Mouse (Mus musculus) hindbrain, embryonic 16.5 days (tissue): ENCODE measurements around the gene Pdxdc1. TPM values are rescaled to one million over a fixed set of nuclear protein-coding genes. Genes with fewer than 3 reads are reported as not detected.
"Not testable (repeated sequence)": the region's sequence is repeated elsewhere in the genome, so short reads cannot be mapped to it uniquely, and the experiment has no call there.

ENCODE experiments used
- ATAC-seq: fragments of 200-750 bp; cut with Nextera tagmentation; 2 replicates; pipeline ENCODE4 v1.8.0; 2017; ENCODE audit warnings: moderate TSS enrichment, moderate library complexity
- H3K27ac ChIP-seq: fragments of 300-500 bp; sonication (generic); 2 replicates; pipeline ENCODE4 v1.5.1; 2014; ENCODE audit warnings: low read depth, mild to moderate bottlenecking, control low read depth, low read length, moderate library complexity
- H3K27me3 ChIP-seq: fragments of 300-500 bp; sonication (generic); replicated peaks from 2 replicates; pipeline ENCODE4 v1.6.1; 2014; ENCODE audit warnings: low read length; ENCODE audit not compliant: control insufficient read depth, insufficient read depth
- H3K36me3 ChIP-seq: fragments of 300-500 bp; sonication (generic); 2 replicates; pipeline ENCODE4 v1.6.1; 2014; ENCODE audit warnings: mild to moderate bottlenecking, low read length, moderate library complexity, mixed read lengths; ENCODE audit not compliant: control insufficient read depth, insufficient read depth
- H3K4me1 ChIP-seq: fragments of 300-500 bp; sonication (generic); 2 replicates; pipeline ENCODE4 v1.6.1; 2014; ENCODE audit warnings: low read depth, low read length; ENCODE audit not compliant: control insufficient read depth, insufficient read depth
- H3K4me2 ChIP-seq: fragments of 300-500 bp; sonication (generic); 2 replicates; pipeline ENCODE4 v1.6.1; 2014; ENCODE audit warnings: mild to moderate bottlenecking, low read length, control low read depth, moderate library complexity
- H3K4me3 ChIP-seq: fragments of 300-500 bp; sonication (generic); 2 replicates; pipeline ENCODE4 v1.5.1; 2014; ENCODE audit warnings: mild to moderate bottlenecking, low read length, control low read depth, moderate library complexity
- H3K9ac ChIP-seq: fragments of 300-500 bp; sonication (generic); 2 replicates; pipeline ENCODE4 v1.6.1; 2014; ENCODE audit warnings: low read depth, mild to moderate bottlenecking, control low read depth, low read length, moderate library complexity
- H3K9me3 ChIP-seq: fragments of 300-500 bp; sonication (generic); 2 replicates; pipeline ENCODE4 v1.6.1; 2014; ENCODE audit warnings: mild to moderate bottlenecking, low read length, moderate library complexity; ENCODE audit not compliant: control insufficient read depth
- WGBS: fragments of 180-500 bp; shearing (Covaris S2); extraction: QIAGEN DNeasy Blood & Tissue Kit; methylation state at CpG from one replicate; pipeline ENCODE4 v1.1.7; 2014; 5-methylcytosine and 5-hydroxymethylcytosine counted together
- polyA plus RNA-seq: library from polyadenylated mRNA; unstranded; fragments of >200 nt; fragmentation: Nextera tagmentation; extraction: Ambion mirVana; gene quantifications from 2 replicates; pipeline ENCODE4 v1.2.1, GENCODE M21; 2015

The Pdxdc1 gene
- polyA plus RNA-seq, 1 experiment from 2014 or later: 74.1 TPM

- H3K36me3 ChIP-seq, H3K27ac ChIP-seq, H3K27me3 ChIP-seq, H3K4me1 ChIP-seq, H3K4me3 ChIP-seq, H3K9ac ChIP-seq, H3K4me2 ChIP-seq, H3K9me3 ChIP-seq, ATAC-seq: not testable (repeated sequence)
- 99% methylated on average over 5 of the region's 5 CpGs for WGBS
Observed at GRCm38 (mm10) chr16:13922966-13923365, 20.0 kb upstream of the Pdxdc1 start.

GRCm38 (mm10) chr16:13922499-13922898, 19.6 kb upstream of the Pdxdc1 start:
- H3K4me1 ChIP-seq, H3K36me3 ChIP-seq, H3K9me3 ChIP-seq, H3K27me3 ChIP-seq, ATAC-seq, H3K4me2 ChIP-seq, H3K4me3 ChIP-seq, H3K9ac ChIP-seq, H3K27ac ChIP-seq: not testable (repeated sequence)
- 91% methylated on average over 3 of the region's 3 CpGs for WGBS

DNA sequence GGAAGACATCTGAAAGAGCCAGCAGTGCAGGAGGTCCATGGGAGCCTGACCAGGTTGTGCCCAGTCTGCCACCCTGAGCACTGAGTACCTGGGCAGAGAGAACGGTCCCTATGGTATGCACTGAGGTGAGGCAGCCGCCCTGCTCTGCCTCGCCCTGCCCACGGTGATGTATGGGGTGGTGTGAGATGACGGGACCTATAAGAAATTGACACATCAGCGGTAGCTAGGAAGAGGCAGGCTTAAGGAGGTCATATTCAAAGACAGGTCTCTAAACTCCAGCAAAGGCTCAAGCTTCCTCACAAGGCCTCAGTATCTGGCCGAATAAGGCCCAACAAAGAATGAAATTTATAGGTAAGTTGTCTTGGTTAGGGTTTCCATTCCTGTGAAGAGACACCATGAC, 18.9 kb upstream of the Pdxdc1 start:
- Histone ChIP-seq H3K36me3 (no peaks in the 10 kb centered on the region), H3K4me3 (no peak overlapping the region), H3K9me3 (peaks cover 2% of the 10 kb centered on the region; the same call in 1 of the 2 replicates), H3K27ac (no peak overlapping the region), H3K9ac (no peak overlapping the region), H3K4me2 (no peak overlapping the region), H3K4me1 (no peaks in the 10 kb centered on the region), H3K27me3 (no peaks in the 10 kb centered on the region)
- 96% methylated on average over 7 of the region's 7 CpGs for WGBS
- ATAC-seq: no peak

GRCm38 (mm10) chr16:13921063-13921462, 18.1 kb upstream of the Pdxdc1 start:
- Histone ChIP-seq H3K9ac (no peak overlapping the region), H3K4me3 (no peak overlapping the region), H3K4me1 (no peaks in the 10 kb centered on the region), H3K36me3 (peaks cover 4% of the 10 kb centered on the region; the same call in 1 of the 2 replicates), H3K27me3 (no peaks in the 10 kb centered on the region), H3K9me3 (peaks cover 7% of the 10 kb centered on the region; the same call in 1 of the 2 replicates), H3K27ac (no peak overlapping the region), H3K4me2 (no peak overlapping the region)
- no peak for ATAC-seq
- WGBS: 87% methylated on average over 6 of the region's 6 CpGs

DNA sequence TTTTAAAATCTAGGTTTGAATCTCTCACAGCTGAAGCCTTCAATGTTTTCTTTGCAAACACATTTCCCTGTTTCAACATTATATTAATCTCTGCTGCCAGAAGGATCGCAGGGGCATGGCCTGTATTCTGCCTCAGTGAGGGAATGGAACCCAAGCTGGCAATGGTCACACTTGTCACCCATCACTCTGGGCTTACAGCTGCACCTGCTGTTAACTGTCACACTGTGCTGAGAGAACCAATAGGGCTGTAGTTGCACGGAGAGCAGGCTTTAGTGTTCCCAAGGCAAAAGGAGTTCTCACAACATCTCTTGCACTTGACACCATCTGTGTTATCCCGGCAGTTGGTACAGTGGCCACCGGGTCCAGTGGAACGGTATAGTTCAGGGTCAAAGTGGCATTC, 17.2 kb upstream of the Pdxdc1 start:
- H3K4me3 ChIP-seq: no peak overlapping the region
- 96% methylated on average over 5 of the region's 5 CpGs for WGBS
- no peak overlapping the region for H3K9ac ChIP-seq
- H3K4me1 ChIP-seq: no peaks in the 10 kb centered on the region
- no peak for ATAC-seq
- peaks cover 6% of the 10 kb centered on the region; the same call in 1 of the 2 replicates for H3K36me3 ChIP-seq
- no peak overlapping the region for H3K4me2 ChIP-seq
- peaks cover 7% of the 10 kb centered on the region; the same call in 1 of the 2 replicates for H3K9me3 ChIP-seq
- no peak overlapping the region for H3K27ac ChIP-seq
- no peaks in the 10 kb centered on the region for H3K27me3 ChIP-seq

- no peak for ATAC-seq
- H3K27ac ChIP-seq: no peak overlapping the region
- H3K4me2 ChIP-seq: no peak overlapping the region
- no peaks in the 10 kb centered on the region for H3K36me3 ChIP-seq
- no peak overlapping the region for H3K9ac ChIP-seq
- no peaks in the 10 kb centered on the region for H3K9me3 ChIP-seq
- WGBS: 89% methylated on average over 3 of the region's 3 CpGs
- no peak overlapping the region for H3K4me3 ChIP-seq
- H3K27me3 ChIP-seq: no peaks in the 10 kb centered on the region
- H3K4me1 ChIP-seq: peaks cover 5% of the 10 kb centered on the region; the same call in 1 of the 2 replicates
Observed at GRCm38 (mm10) chr16:13907297-13907696, 4.4 kb upstream of the Pdxdc1 start.

- ATAC-seq: peak; percentile 86
- Histone ChIP-seq H3K4me2 (peak overlapping the region; percentile 65), H3K9ac (peak overlapping the region; percentile 80), H3K4me3 (peak overlapping the region; percentile 91), H3K9me3 (no peaks in the 10 kb centered on the region), H3K27me3 (no peaks in the 10 kb centered on the region), H3K27ac (peak overlapping the region; percentile 93), H3K4me1 (peaks cover 15% of the 10 kb centered on the region), H3K36me3 (no peaks in the 10 kb centered on the region)
- 6% methylated on average over 8 of the region's 8 CpGs for WGBS
Observed at GRCm38 (mm10) chr16:13903488-13903887, 557 bp upstream of the Pdxdc1 start.

GRCm38 (mm10) chr16:13902397-13902831, 517 bp downstream of the Pdxdc1 start:
- peak overlapping the region; percentile 91 for H3K4me3 ChIP-seq
- H3K27ac ChIP-seq: peak overlapping the region; percentile 93
- peaks cover 15% of the 10 kb centered on the region for H3K4me1 ChIP-seq
- peak overlapping the region; percentile 85 for H3K4me2 ChIP-seq
- no peak; the same call in 1 of the 2 replicates for ATAC-seq
- no peaks in the 10 kb centered on the region for H3K9me3 ChIP-seq
- no peaks in the 10 kb centered on the region for H3K27me3 ChIP-seq
- no peaks in the 10 kb centered on the region for H3K36me3 ChIP-seq
- H3K9ac ChIP-seq: peak overlapping the region; percentile 80
- under 1% methylated on average over 28 of the region's 30 CpGs for WGBS

- Histone ChIP-seq H3K27ac (no peak overlapping the region), H3K9ac (no peak overlapping the region), H3K4me2 (no peak overlapping the region), H3K36me3 (no peaks in the 10 kb centered on the region), H3K9me3 (no peaks in the 10 kb centered on the region), H3K27me3 (no peaks in the 10 kb centered on the region), H3K4me3 (no peak overlapping the region), H3K4me1 (peaks cover 15% of the 10 kb centered on the region)
- WGBS: 67% methylated on average over 2 of the region's 2 CpGs
- no peak for ATAC-seq
Observed at GRCm38 (mm10) chr16:13898981-13899380, 4.0 kb downstream of the Pdxdc1 start.

DNA sequence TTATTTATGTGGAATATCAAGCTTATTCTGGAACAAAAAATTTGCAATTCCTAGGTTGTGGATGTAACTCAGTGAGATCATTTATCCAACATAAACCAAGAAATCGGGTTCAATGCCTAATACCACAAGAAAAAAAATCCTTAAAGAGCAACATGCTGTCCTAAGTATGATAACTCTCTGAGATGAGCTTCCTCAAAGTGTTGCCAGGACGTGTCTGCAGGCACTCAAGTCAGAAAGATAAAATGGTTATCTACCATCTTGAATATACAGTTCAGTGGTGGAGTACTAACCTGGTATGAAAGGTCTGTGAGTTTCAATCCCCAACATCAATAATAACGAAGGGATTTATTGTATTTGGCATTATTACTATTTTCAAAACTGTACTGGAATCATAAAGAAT, 6.6 kb downstream of the Pdxdc1 start:
- H3K4me2 ChIP-seq: no peak overlapping the region
- no peak overlapping the region for H3K4me3 ChIP-seq
- no peak overlapping the region for H3K9ac ChIP-seq
- 84% methylated on average over 3 of the region's 3 CpGs for WGBS
- H3K4me1 ChIP-seq: peaks cover under 1% of the 10 kb centered on the region
- H3K9me3 ChIP-seq: no peaks in the 10 kb centered on the region
- no peak for ATAC-seq
- H3K27me3 ChIP-seq: no peaks in the 10 kb centered on the region
- H3K36me3 ChIP-seq: no peaks in the 10 kb centered on the region
- no peak overlapping the region for H3K27ac ChIP-seq
